Mouse (Mus musculus): ENCODE measurements around the gene Iqck.

DNA sequence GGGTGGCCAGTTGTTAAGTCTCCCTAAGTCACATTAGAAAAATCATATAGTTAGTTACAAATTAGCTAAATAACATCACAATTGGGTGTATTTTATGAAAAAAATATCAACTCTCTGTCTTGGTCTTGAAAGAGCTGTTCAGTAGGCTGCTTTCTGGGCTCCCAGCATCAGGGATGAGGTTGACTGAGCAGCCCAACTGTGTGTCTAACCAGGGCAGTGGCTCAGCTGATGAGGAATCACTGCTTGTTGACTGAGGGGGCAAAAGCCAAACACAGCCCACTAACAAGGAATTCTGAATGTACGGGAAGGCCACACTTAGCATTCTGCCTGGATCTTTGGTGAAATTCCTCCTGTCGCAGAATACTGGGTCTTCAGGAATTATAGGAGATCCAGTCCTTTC is 54.9 kb downstream of the Iqck start:
- TF ChIP-seq CTCF (IDR thresholded peaks at IDR 0.05; ENCODE audit: low read depth) = no peak
- TF ChIP-seq EP300 (IDR thresholded peaks at IDR 0.05; ENCODE audit: low read depth) = no peak

Data from liver, embryonic 14.5 days (tissue).